Mouse (Mus musculus) embryonic fibroblast, embryonic 13.5 days (primary cell): ENCODE measurements around the gene Fgb.

Source experiments
- CTCF ChIP-seq: IDR thresholded peaks from 2 replicates; pipeline ENCODE4 v1.5.1; 2011; ENCODE audit warnings: mild to moderate bottlenecking, control low read depth, low read length, moderate library complexity, borderline replicate concordance; ENCODE audit not compliant: insufficient read depth
- POLR2A ChIP-seq: IDR thresholded peaks from 2 replicates; pipeline ENCODE4 v1.6.1; 2011; ENCODE audit warnings: low read depth, mild to moderate bottlenecking, control low read depth, low read length, moderate library complexity

GRCm38 (mm10) chr3:83027546-83028251 is 22.0 kb downstream of the Fgb start:
- no peak for TF ChIP-seq CTCF
- TF ChIP-seq POLR2A = no peak
